Mouse (Mus musculus) macrophage (primary cell): ENCODE measurements around the gene Atp2b2. TPM values are rescaled to one million over a fixed set of nuclear protein-coding genes. Genes with fewer than 3 reads are reported as not detected.

Experiments
- H3K27ac ChIP-seq: fragments of 350-480 bp; formaldehyde crosslinking; 2 replicates; pipeline ENCODE4 v1.9.0; 2021
- H3K36me3 ChIP-seq: fragments of 350-480 bp; formaldehyde crosslinking; 2 replicates; pipeline ENCODE4 v1.9.0; 2021; ENCODE audit errors: inconsistent target
- H3K4me3 ChIP-seq: fragments of 350-480 bp; formaldehyde crosslinking; 2 replicates; pipeline ENCODE4 v1.9.0; 2021; ENCODE audit errors: inconsistent target
- H3K79me2 ChIP-seq: fragments of 350-480 bp; formaldehyde crosslinking; 2 replicates; pipeline ENCODE4 v1.9.0; 2021; ENCODE audit errors: inconsistent target
- WGBS: methylation state at CpG from one replicate; pipeline ENCODE4 v1.1.7; 2026; ENCODE audit warnings: inconsistent platforms; ENCODE audit not compliant: missing documents; 5-methylcytosine and 5-hydroxymethylcytosine counted together
- polyA plus RNA-seq: library from polyadenylated mRNA; stranded (reverse); fragments of 250-400 nt; gene quantifications from 3 replicates; pipeline ENCODE4 v1.2.4, GENCODE M21; 2018; ENCODE audit warnings: inconsistent platforms
- total RNA-seq, 78 experiments: library from RNA; depleted of rRNA; stranded (reverse); fragments of 250-400 nt; gene quantifications; 1 replicate in 9 of 78; 2 replicates in 24 of 78; 3 replicates in 43 of 78; 4 replicates in 2 of 78; pipeline ENCODE4 v1.2.4; 2018; ENCODE audit warnings: inconsistent platforms in 56 of 78

Gene Atp2b2
- not detected for total RNA-seq (2018; cell fraction: chromatin; rRNA removed)
- total RNA-seq (2018; cell fraction: cytosol; rRNA removed) = not detected
- under 1 TPM in 1 of 26 experiments, not detected in 25; 0.09 TPM for total RNA-seq (2018; cell fraction: nucleus; rRNA removed)
- polyA plus RNA-seq = not detected in 3 replicates

GRCm38 (mm10) chr6:114042332-114042731 is at the start of gene Atp2b2:
Gene Atp2b2, minus strand, starts transcription at chr6:114042613.
- 28% methylated on average over 12 of the region's 12 CpGs for WGBS
- Histone ChIP-seq H3K4me3 (no peak within 1 kb of the TSS), H3K27ac (no peak within 1 kb of the TSS), H3K36me3 (no peaks in the 10 kb centered on the region), H3K79me2 (no peaks in the 10 kb centered on the region)

GRCm38 (mm10) chr6:114089626-114090025 is 47.2 kb upstream of the Atp2b2 start:
- Histone ChIP-seq H3K36me3 (no peaks in the 10 kb centered on the region), H3K4me3 (no peak overlapping the region), H3K79me2 (no peaks in the 10 kb centered on the region), H3K27ac (no peak overlapping the region)
- WGBS = 9% methylated on average over 5 of the region's 5 CpGs

- no peak overlapping the region for H3K27ac ChIP-seq
- 39% methylated on average over 7 of the region's 7 CpGs for WGBS
- H3K4me3 ChIP-seq = no peak overlapping the region
- H3K79me2 ChIP-seq = no peaks in the 10 kb centered on the region
- H3K36me3 ChIP-seq = no peaks in the 10 kb centered on the region
Measured at GRCm38 (mm10) chr6:114087106-114087505, 44.7 kb upstream of the Atp2b2 start.

- Histone ChIP-seq H3K79me2 (no peaks in the 10 kb centered on the region), H3K36me3 (no peaks in the 10 kb centered on the region), H3K4me3 (no peak overlapping the region), H3K27ac (no peak overlapping the region)
Measured at GRCm38 (mm10) chr6:114078556-114078955, 36.1 kb upstream of the Atp2b2 start.

- Histone ChIP-seq H3K36me3 (no peaks in the 10 kb centered on the region), H3K4me3 (no peak overlapping the region), H3K27ac (no peak overlapping the region), H3K79me2 (no peaks in the 10 kb centered on the region)
- 73% methylated on average over 3 of the region's 3 CpGs for WGBS
Measured at GRCm38 (mm10) chr6:114076560-114076959, 34.1 kb upstream of the Atp2b2 start.

- no peaks in the 10 kb centered on the region for H3K79me2 ChIP-seq
- no peak overlapping the region for H3K4me3 ChIP-seq
- WGBS = 67% methylated on average over 5 of the region's 5 CpGs
- no peaks in the 10 kb centered on the region for H3K36me3 ChIP-seq
- no peak overlapping the region for H3K27ac ChIP-seq
Measured at GRCm38 (mm10) chr6:114076061-114076460, 33.6 kb upstream of the Atp2b2 start.

GRCm38 (mm10) chr6:114074929-114075328 is 32.5 kb upstream of the Atp2b2 start:
- no peaks in the 10 kb centered on the region for H3K36me3 ChIP-seq
- H3K27ac ChIP-seq = no peak overlapping the region
- no peaks in the 10 kb centered on the region for H3K79me2 ChIP-seq
- H3K4me3 ChIP-seq = no peak overlapping the region
- 77% methylated on average over 10 of the region's 10 CpGs for WGBS

GRCm38 (mm10) chr6:114074256-114074655 is 31.8 kb upstream of the Atp2b2 start:
- H3K4me3 ChIP-seq = no peak overlapping the region
- WGBS = 20% methylated on average over 1 of the region's 1 CpGs
- no peaks in the 10 kb centered on the region for H3K36me3 ChIP-seq
- H3K27ac ChIP-seq = no peak overlapping the region
- H3K79me2 ChIP-seq = no peaks in the 10 kb centered on the region

GRCm38 (mm10) chr6:114071564-114071963 is 29.2 kb upstream of the Atp2b2 start:
- H3K27ac ChIP-seq = no peak overlapping the region
- no peaks in the 10 kb centered on the region for H3K79me2 ChIP-seq
- no peaks in the 10 kb centered on the region for H3K36me3 ChIP-seq
- no peak overlapping the region for H3K4me3 ChIP-seq
- 6% methylated on average over 4 of the region's 4 CpGs for WGBS

- H3K79me2 ChIP-seq = no peaks in the 10 kb centered on the region
- no peak overlapping the region for H3K27ac ChIP-seq
- WGBS = 100% methylated on average over 2 of the region's 2 CpGs
- no peaks in the 10 kb centered on the region for H3K36me3 ChIP-seq
- H3K4me3 ChIP-seq = no peak overlapping the region
Measured at GRCm38 (mm10) chr6:114063100-114063499, 20.7 kb upstream of the Atp2b2 start.

GRCm38 (mm10) chr6:114062688-114063087 is 20.3 kb upstream of the Atp2b2 start:
- Histone ChIP-seq H3K36me3 (no peaks in the 10 kb centered on the region), H3K79me2 (no peaks in the 10 kb centered on the region), H3K4me3 (no peak overlapping the region), H3K27ac (no peak overlapping the region)

- no peak overlapping the region for H3K27ac ChIP-seq
- H3K4me3 ChIP-seq = no peak overlapping the region
- H3K36me3 ChIP-seq = no peaks in the 10 kb centered on the region
- WGBS = 92% methylated on average over 7 of the region's 7 CpGs
- no peaks in the 10 kb centered on the region for H3K79me2 ChIP-seq
Measured at GRCm38 (mm10) chr6:114059206-114059605, 16.8 kb upstream of the Atp2b2 start.

- Histone ChIP-seq H3K36me3 (no peaks in the 10 kb centered on the region), H3K27ac (no peak overlapping the region), H3K79me2 (no peaks in the 10 kb centered on the region), H3K4me3 (no peak overlapping the region)
- 72% methylated on average over 15 of the region's 15 CpGs for WGBS
Measured at GRCm38 (mm10) chr6:114058030-114058808, 15.8 kb upstream of the Atp2b2 start.

GRCm38 (mm10) chr6:114055311-114055710 is 12.9 kb upstream of the Atp2b2 start:
- H3K79me2 ChIP-seq = no peaks in the 10 kb centered on the region
- H3K27ac ChIP-seq = no peak overlapping the region
- H3K36me3 ChIP-seq = no peaks in the 10 kb centered on the region
- WGBS = 83% methylated on average over 7 of the region's 7 CpGs
- no peak overlapping the region for H3K4me3 ChIP-seq

GRCm38 (mm10) chr6:114044962-114045361 is 2.5 kb upstream of the Atp2b2 start:
- H3K36me3 ChIP-seq = no peaks in the 10 kb centered on the region
- H3K79me2 ChIP-seq = no peaks in the 10 kb centered on the region
- WGBS = 26% methylated on average over 8 of the region's 8 CpGs
- H3K4me3 ChIP-seq = no peak overlapping the region
- no peak overlapping the region for H3K27ac ChIP-seq

- H3K4me3 ChIP-seq = no peak overlapping the region
- no peaks in the 10 kb centered on the region for H3K36me3 ChIP-seq
- H3K79me2 ChIP-seq = no peaks in the 10 kb centered on the region
- H3K27ac ChIP-seq = no peak overlapping the region
- 88% methylated on average over 7 of the region's 7 CpGs for whole genome bisulfite sequencing
Measured at GRCm38 (mm10) chr6:114042836-114043235, 423 bp upstream of the Atp2b2 start.
